Mouse (Mus musculus) stomach, postnatal 0 days (tissue): Measurements from ENCODE around the gene Wdr41.

ENCODE experiments used
- CTCF ChIP-seq: IDR thresholded peaks from 2 replicates; pipeline ENCODE4 v1.5.1; 2016; ENCODE audit warnings: antibody characterized with exemption, low read depth, mild to moderate bottlenecking, moderate library complexity
- EP300 ChIP-seq: optimal IDR thresholded peaks from 2 replicates; pipeline ENCODE3; 2016; ENCODE audit warnings: antibody characterized with exemption

GRCm38 (mm10) chr13:95044108-95044507, 68.0 kb downstream of the Wdr41 start:
- TF ChIP-seq CTCF (no peak), EP300 (no peak)
